Mouse (Mus musculus) kidney, adult 8-10 months (tissue): ENCODE measurements at regions not wholly inside any gene's neighbourhood (a gene's known extent, or its start where the extent isn't known, plus 50 kb on each side); places are given as distances from the start of the nearest gene placed in this dataset.

ENCODE experiments used
- DNase-seq, 2 experiments: peaks; one replicate each; pipeline ENCODE4 v3.0.0; 2022

GRCm38 (mm10) chr4:70952671-70953070 lies 417.9 kb upstream of the Megf9 start:
- DNase-seq, result no peak

- no peak for DNase-seq
These were observed 405.4 kb upstream of the Megf9 start for GRCm38 (mm10) chr4:70940146-70940545.

GRCm38 (mm10) chr4:70934140-70934539 lies 399.3 kb upstream of the Megf9 start:
- no peak for DNase-seq

GRCm38 (mm10) chr4:70921972-70922692 lies 387.3 kb upstream of the Megf9 start:
- peak; percentile 3 to 13 for DNase-seq

GRCm38 (mm10) chr4:70914566-70914965 lies 379.8 kb upstream of the Megf9 start:
- no peak for DNase-seq

- no peak for DNase-seq
These were observed 372.3 kb upstream of the Megf9 start for GRCm38 (mm10) chr4:70906771-70907749.
